Mouse (Mus musculus) midbrain, embryonic 13.5 days (tissue): ENCODE measurements at regions not wholly inside any gene's neighbourhood (a gene's known extent, or its start where the extent isn't known, plus 50 kb on each side); places are given as distances from the start of the nearest gene placed in this dataset.

ENCODE experiments used
- ATAC-seq: fragments of 200-750 bp; cut with Nextera tagmentation; 2 replicates; pipeline ENCODE4 v1.8.0; 2017; ENCODE audit warnings: mild to moderate bottlenecking, moderate TSS enrichment, moderate library complexity
- H3K27ac ChIP-seq: fragments of 300-500 bp; sonication (generic); 2 replicates; pipeline ENCODE4 v1.5.1; 2015; ENCODE audit warnings: inconsistent platforms, mild to moderate bottlenecking, moderate library complexity
- H3K27me3 ChIP-seq: fragments of 300-500 bp; sonication (generic); 2 replicates; pipeline ENCODE4 v1.6.1; 2015; ENCODE audit warnings: mild to moderate bottlenecking, inconsistent platforms
- H3K36me3 ChIP-seq: fragments of 300-500 bp; sonication (generic); 2 replicates; pipeline ENCODE4 v1.6.1; 2015; ENCODE audit warnings: mild to moderate bottlenecking, inconsistent platforms
- H3K4me1 ChIP-seq: fragments of 300-500 bp; sonication (generic); replicated peaks from 2 replicates; pipeline ENCODE4 v1.6.1; 2015; ENCODE audit warnings: inconsistent platforms
- H3K4me2 ChIP-seq: fragments of 300-500 bp; sonication (generic); replicated peaks from 2 replicates; pipeline ENCODE4 v1.6.1; 2015; ENCODE audit warnings: moderate library complexity, mild to moderate bottlenecking, inconsistent platforms
- H3K4me3 ChIP-seq: fragments of 300-500 bp; sonication (generic); replicated peaks from 2 replicates; pipeline ENCODE4 v1.5.1; 2015; ENCODE audit warnings: mild to moderate bottlenecking, inconsistent platforms
- H3K9ac ChIP-seq: fragments of 300-500 bp; sonication (generic); replicated peaks from 2 replicates; pipeline ENCODE4 v1.6.1; 2015; ENCODE audit warnings: mild to moderate bottlenecking, inconsistent platforms
- H3K9me3 ChIP-seq: fragments of 300-500 bp; sonication (generic); 2 replicates; pipeline ENCODE4 v1.6.1; 2016; ENCODE audit warnings: mild to moderate bottlenecking, inconsistent platforms
- WGBS: fragments of 180-500 bp; shearing (Covaris S2); methylation state at CpG from one replicate; pipeline ENCODE4 v1.1.7; 2015; 5-methylcytosine and 5-hydroxymethylcytosine counted together

- no peak overlapping the region for H3K4me3 ChIP-seq
- no peaks in the 10 kb centered on the region for H3K27me3 ChIP-seq
- H3K4me2 ChIP-seq: no peak overlapping the region
- no peak for ATAC-seq
- H3K36me3 ChIP-seq: no peaks in the 10 kb centered on the region
- H3K4me1 ChIP-seq: no peaks in the 10 kb centered on the region
- H3K27ac ChIP-seq: no peak overlapping the region
- H3K9me3 ChIP-seq: no peaks in the 10 kb centered on the region
- H3K9ac ChIP-seq: no peak overlapping the region
- 73% methylated on average over 8 of the region's 8 CpGs for WGBS
Measured at GRCm38 (mm10) chr6:98746976-98747375, 404.4 kb upstream of the Gm765 start.

GRCm38 (mm10) chr6:98740447-98740846 is 397.9 kb upstream of the Gm765 start:
- ATAC-seq: no peak
- Histone ChIP-seq H3K9ac (no peak overlapping the region), H3K27ac (no peak overlapping the region), H3K4me3 (no peak overlapping the region), H3K27me3 (no peaks in the 10 kb centered on the region), H3K9me3 (no peaks in the 10 kb centered on the region), H3K4me1 (no peaks in the 10 kb centered on the region), H3K36me3 (no peaks in the 10 kb centered on the region), H3K4me2 (no peak overlapping the region)
- 97% methylated on average over 2 of the region's 2 CpGs for WGBS

- ATAC-seq: no peak
Measured at GRCm38 (mm10) chr6:98731010-98731530, 388.5 kb upstream of the Gm765 start.

GRCm38 (mm10) chr6:98726605-98727144 is 384.1 kb upstream of the Gm765 start:
- Histone ChIP-seq H3K27me3 (no peaks in the 10 kb centered on the region), H3K36me3 (no peaks in the 10 kb centered on the region), H3K4me3 (no peak overlapping the region), H3K9ac (no peak overlapping the region), H3K4me2 (no peak overlapping the region), H3K4me1 (no peaks in the 10 kb centered on the region), H3K9me3 (no peaks in the 10 kb centered on the region), H3K27ac (no peak overlapping the region)
- 89% methylated on average over 5 of the region's 5 CpGs for WGBS
- ATAC-seq: no peak

More at GRCm38 (mm10) chr6:98731010-98731530, 388.5 kb upstream of the Gm765 start:
- Histone ChIP-seq H3K27ac (no peak overlapping the region), H3K4me1 (no peaks in the 10 kb centered on the region), H3K4me2 (no peak overlapping the region), H3K9ac (no peak overlapping the region), H3K4me3 (no peak overlapping the region), H3K36me3 (no peaks in the 10 kb centered on the region), H3K9me3 (no peaks in the 10 kb centered on the region), H3K27me3 (no peaks in the 10 kb centered on the region)

- H3K9ac ChIP-seq: no peak overlapping the region
- H3K9me3 ChIP-seq: no peaks in the 10 kb centered on the region
- no peak overlapping the region for H3K4me3 ChIP-seq
- no peaks in the 10 kb centered on the region for H3K4me1 ChIP-seq
- H3K27me3 ChIP-seq: no peaks in the 10 kb centered on the region
- ATAC-seq: peak; percentile 66; the same call in 1 of the 2 replicates
- 78% methylated on average over 14 of the region's 14 CpGs for WGBS
- H3K27ac ChIP-seq: no peak overlapping the region
- no peaks in the 10 kb centered on the region for H3K36me3 ChIP-seq
- H3K4me2 ChIP-seq: no peak overlapping the region
Measured at GRCm38 (mm10) chr6:98704887-98705622, 362.5 kb upstream of the Gm765 start.

- WGBS: 68% methylated on average over 7 of the region's 7 CpGs
- ATAC-seq: no peak
- Histone ChIP-seq H3K27ac (no peak overlapping the region), H3K4me3 (no peak overlapping the region), H3K9me3 (no peaks in the 10 kb centered on the region), H3K9ac (no peak overlapping the region), H3K36me3 (no peaks in the 10 kb centered on the region), H3K4me1 (no peaks in the 10 kb centered on the region), H3K27me3 (no peaks in the 10 kb centered on the region), H3K4me2 (no peak overlapping the region)
Measured at GRCm38 (mm10) chr6:98697571-98697970, 355.0 kb upstream of the Gm765 start.

GRCm38 (mm10) chr6:98693411-98693810 is 350.9 kb upstream of the Gm765 start:
- Histone ChIP-seq H3K36me3 (no peaks in the 10 kb centered on the region), H3K4me3 (no peak overlapping the region), H3K27me3 (no peaks in the 10 kb centered on the region), H3K4me2 (no peak overlapping the region), H3K27ac (no peak overlapping the region), H3K9me3 (no peaks in the 10 kb centered on the region), H3K4me1 (no peaks in the 10 kb centered on the region), H3K9ac (no peak overlapping the region)
- WGBS: 84% methylated on average over 8 of the region's 8 CpGs
- ATAC-seq: no peak

- H3K27ac ChIP-seq: no peak overlapping the region
- no peaks in the 10 kb centered on the region for H3K36me3 ChIP-seq
- H3K27me3 ChIP-seq: no peaks in the 10 kb centered on the region
- no peak for ATAC-seq
- H3K9me3 ChIP-seq: no peaks in the 10 kb centered on the region
- H3K4me2 ChIP-seq: no peak overlapping the region
- H3K4me3 ChIP-seq: no peak overlapping the region
- WGBS: 58% methylated on average over 9 of the region's 9 CpGs
- no peaks in the 10 kb centered on the region for H3K4me1 ChIP-seq
- H3K9ac ChIP-seq: no peak overlapping the region
Measured at GRCm38 (mm10) chr6:98690133-98690532, 347.6 kb upstream of the Gm765 start.

- H3K4me1 ChIP-seq: no peaks in the 10 kb centered on the region
- no peak overlapping the region for H3K9ac ChIP-seq
- no peak overlapping the region for H3K4me3 ChIP-seq
- H3K9me3 ChIP-seq: no peaks in the 10 kb centered on the region
- H3K4me2 ChIP-seq: no peak overlapping the region
- no peaks in the 10 kb centered on the region for H3K36me3 ChIP-seq
- ATAC-seq: no peak
- H3K27me3 ChIP-seq: no peaks in the 10 kb centered on the region
- H3K27ac ChIP-seq: no peak overlapping the region
- WGBS: 87% methylated on average over 3 of the region's 3 CpGs
Measured at GRCm38 (mm10) chr6:98689395-98689794, 346.8 kb upstream of the Gm765 start.

- no peaks in the 10 kb centered on the region for H3K36me3 ChIP-seq
- WGBS: 90% methylated on average over 2 of the region's 2 CpGs
- no peak overlapping the region for H3K27ac ChIP-seq
- H3K4me1 ChIP-seq: no peaks in the 10 kb centered on the region
- H3K4me3 ChIP-seq: no peak overlapping the region
- H3K27me3 ChIP-seq: no peaks in the 10 kb centered on the region
- H3K9me3 ChIP-seq: no peaks in the 10 kb centered on the region
- H3K9ac ChIP-seq: no peak overlapping the region
- ATAC-seq: no peak
- no peak overlapping the region for H3K4me2 ChIP-seq
Measured at GRCm38 (mm10) chr6:98688624-98689023, 346.1 kb upstream of the Gm765 start.

- Histone ChIP-seq H3K27me3 (no peaks in the 10 kb centered on the region), H3K4me1 (peaks cover 6% of the 10 kb centered on the region), H3K27ac (no peak overlapping the region), H3K36me3 (no peaks in the 10 kb centered on the region), H3K4me3 (no peak overlapping the region), H3K9ac (no peak overlapping the region), H3K4me2 (peak overlapping the region; percentile 39), H3K9me3 (no peaks in the 10 kb centered on the region)
- ATAC-seq: no peak
- 9% methylated on average over 11 of the region's 11 CpGs for WGBS
Measured at GRCm38 (mm10) chr6:98666388-98666989, 323.9 kb upstream of the Gm765 start.

- 95% methylated on average over 3 of the region's 3 CpGs for WGBS
- H3K27ac ChIP-seq: no peak overlapping the region
- no peak overlapping the region for H3K4me3 ChIP-seq
- H3K4me1 ChIP-seq: no peaks in the 10 kb centered on the region
- ATAC-seq: no peak
- no peaks in the 10 kb centered on the region for H3K9me3 ChIP-seq
- no peak overlapping the region for H3K9ac ChIP-seq
- H3K27me3 ChIP-seq: no peaks in the 10 kb centered on the region
- no peak overlapping the region for H3K4me2 ChIP-seq
- no peaks in the 10 kb centered on the region for H3K36me3 ChIP-seq
Measured at GRCm38 (mm10) chr6:98651827-98652226, 309.3 kb upstream of the Gm765 start.
